Mouse (Mus musculus) limb, embryonic 10.5 days (tissue): ENCODE measurements around the gene Ndufa13. TPM values are rescaled to one million over a fixed set of nuclear protein-coding genes. Genes with fewer than 3 reads are reported as not detected.

Source experiments
- DNase-seq: peaks from one replicate; pipeline ENCODE4 v3.0.0-alpha.2; 2017; ENCODE audit warnings: low spot score
- H3K27ac ChIP-seq: fragments of 300-500 bp; sonication (generic); 2 replicates; pipeline ENCODE4 v1.5.1; 2016; ENCODE audit warnings: mild to moderate bottlenecking
- H3K27me3 ChIP-seq: fragments of 300-500 bp; sonication (generic); 2 replicates; pipeline ENCODE4 v1.6.1; 2016; ENCODE audit warnings: low read depth, mild to moderate bottlenecking; ENCODE audit not compliant: poor library complexity, severe bottlenecking
- H3K36me3 ChIP-seq: fragments of 300-500 bp; sonication (generic); 2 replicates; pipeline ENCODE4 v1.6.1; 2016; ENCODE audit warnings: mild to moderate bottlenecking, moderate library complexity
- H3K4me1 ChIP-seq: fragments of 300-500 bp; sonication (generic); 2 replicates; pipeline ENCODE4 v1.6.1; 2016
- H3K4me3 ChIP-seq: fragments of 300-500 bp; sonication (generic); 2 replicates; pipeline ENCODE4 v1.5.1; 2016; ENCODE audit warnings: mild to moderate bottlenecking, moderate library complexity
- H3K9me3 ChIP-seq: fragments of 300-500 bp; sonication (generic); replicated peaks from 2 replicates; pipeline ENCODE4 v1.6.1; 2016; ENCODE audit warnings: mild to moderate bottlenecking
- WGBS: fragments of 180-500 bp; shearing (Covaris S2); methylation state at CpG from one replicate; pipeline ENCODE4 v1.1.7; 2016; 5-methylcytosine and 5-hydroxymethylcytosine counted together
- polyA plus RNA-seq: library from polyadenylated mRNA; unstranded; fragments of >200 nt; fragmentation: Nextera tagmentation; extraction: Ambion mirVana; gene quantifications from 2 replicates; pipeline ENCODE4 v1.2.1, GENCODE M21; 2016

The Ndufa13 gene
- polyA plus RNA-seq, 1 experiment from 2014 or later = 165 TPM

DNA sequence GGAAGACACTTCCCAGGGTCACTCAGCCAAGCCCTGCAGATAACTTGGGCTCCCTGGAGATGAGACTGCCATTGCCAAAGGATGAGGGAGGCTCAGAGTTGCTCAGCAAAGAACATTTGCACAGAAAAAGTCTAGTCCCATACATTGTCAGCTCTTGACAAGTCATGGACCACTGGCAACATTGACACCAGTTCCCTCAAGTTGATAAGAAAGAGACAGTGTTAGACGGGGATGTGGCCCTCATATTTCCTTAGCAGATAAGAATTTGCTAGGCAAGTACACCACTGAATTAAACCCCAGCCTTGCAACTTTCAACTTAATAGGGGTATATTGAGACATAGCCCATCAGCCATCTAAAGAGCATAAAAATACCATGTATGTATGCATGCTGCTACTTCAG is 21.6 kb upstream of the Ndufa13 start:
- WGBS = 76% methylated on average over 1 of the region's 1 CpGs
- Histone ChIP-seq H3K36me3 (peaks cover 58% of the 10 kb centered on the region), H3K4me1 (peaks cover 23% of the 10 kb centered on the region), H3K9me3 (no peaks in the 10 kb centered on the region), H3K27me3 (no peaks in the 10 kb centered on the region), H3K4me3 (no peak overlapping the region), H3K27ac (no peak overlapping the region)
- no peak for DNase-seq

DNA sequence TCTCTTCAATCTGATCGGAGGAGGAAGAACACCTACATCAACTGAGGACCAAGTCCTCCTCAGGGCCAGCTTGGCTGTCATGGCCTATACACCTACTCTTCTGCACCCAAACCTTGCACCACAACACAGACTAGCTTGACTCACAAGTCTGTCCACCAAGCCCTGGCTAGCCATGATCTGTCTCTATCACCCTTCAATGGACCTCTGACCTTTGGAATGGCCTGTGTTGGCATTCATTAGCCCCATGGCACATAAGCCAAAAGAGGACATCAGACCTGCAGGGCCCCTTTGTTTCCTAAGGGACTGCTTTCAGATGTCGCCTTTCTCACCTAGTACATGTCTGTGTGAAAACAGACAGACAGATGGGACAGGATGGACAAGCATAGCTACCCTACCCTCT is 18.8 kb upstream of the Ndufa13 start:
- 96% methylated on average over 2 of the region's 2 CpGs for WGBS
- Histone ChIP-seq H3K27ac (peak overlapping the region; percentile 79), H3K4me3 (no peak overlapping the region), H3K4me1 (peaks cover 23% of the 10 kb centered on the region), H3K27me3 (no peaks in the 10 kb centered on the region), H3K9me3 (no peaks in the 10 kb centered on the region), H3K36me3 (peaks cover 53% of the 10 kb centered on the region)
- DNase-seq = no peak

DNA sequence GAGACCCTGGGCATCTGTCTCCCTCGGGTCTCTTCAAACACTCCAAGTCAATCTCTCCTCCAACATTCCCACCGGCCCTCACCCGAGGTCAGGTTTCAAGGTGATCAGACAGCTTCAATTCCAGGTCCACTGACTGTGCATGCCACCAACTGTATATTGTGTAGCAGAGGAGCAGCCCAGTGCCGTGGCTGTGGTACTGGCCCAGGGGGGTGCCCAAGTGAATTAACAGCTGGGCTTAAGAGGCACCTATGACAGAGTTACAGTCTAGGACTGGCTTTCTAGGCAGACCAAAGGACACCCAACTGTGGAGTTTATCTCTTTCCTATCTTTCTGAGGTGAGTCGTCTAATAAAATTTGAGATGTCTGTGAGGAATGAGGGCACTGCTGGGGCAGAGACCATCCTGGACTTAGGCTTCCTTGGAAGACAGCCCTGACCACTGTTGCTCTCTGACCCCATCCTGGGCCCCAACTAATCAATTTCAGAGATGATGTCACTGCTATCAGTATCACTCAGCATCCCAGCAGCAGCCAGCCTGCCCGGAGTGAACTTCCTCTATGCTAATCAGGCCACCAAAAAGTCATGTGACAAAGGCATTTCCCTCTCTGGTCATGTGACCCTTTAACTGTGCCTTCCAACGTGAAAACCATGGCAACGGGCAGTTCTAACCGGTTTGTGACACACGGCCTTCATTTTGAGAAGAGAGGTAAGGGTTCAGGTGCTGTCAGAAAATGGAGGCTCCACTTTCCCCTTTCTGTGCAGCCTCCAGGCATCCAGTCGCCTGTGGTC is 17.7 kb upstream of the Ndufa13 start:
- Histone ChIP-seq H3K27me3 (no peaks in the 10 kb centered on the region), H3K36me3 (peaks cover 55% of the 10 kb centered on the region), H3K9me3 (no peaks in the 10 kb centered on the region), H3K4me3 (no peak overlapping the region; the same call in 1 of the 2 replicates), H3K27ac (peak overlapping the region; percentile 79), H3K4me1 (peaks cover 23% of the 10 kb centered on the region)
- peak; percentile 74 for DNase-seq
- 52% methylated on average over 11 of the region's 11 CpGs for WGBS

DNA sequence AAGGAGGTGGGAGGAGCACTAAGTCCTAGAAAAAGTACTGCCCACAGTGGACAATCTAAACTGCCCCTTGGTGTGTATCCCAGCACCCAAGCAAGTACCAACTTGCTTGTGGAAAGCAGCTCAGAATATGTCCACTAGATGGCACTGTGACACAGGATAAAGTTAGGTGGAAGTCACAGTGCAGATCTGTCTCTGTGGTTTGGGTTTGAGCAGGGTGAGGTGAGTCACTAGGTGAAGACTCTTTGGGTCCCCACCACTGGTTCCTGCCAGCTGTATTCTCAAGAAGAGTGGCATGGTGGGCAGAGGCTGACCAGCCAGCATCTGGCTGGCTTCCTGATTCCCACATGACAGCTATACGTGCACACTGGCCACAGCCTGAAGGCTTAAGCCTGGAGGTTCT is 16.7 kb upstream of the Ndufa13 start:
- Histone ChIP-seq H3K36me3 (peaks cover 62% of the 10 kb centered on the region), H3K27ac (no peak overlapping the region), H3K4me3 (no peak overlapping the region), H3K27me3 (no peaks in the 10 kb centered on the region), H3K9me3 (no peaks in the 10 kb centered on the region), H3K4me1 (peaks cover 23% of the 10 kb centered on the region)
- 72% methylated on average over 1 of the region's 1 CpGs for WGBS
- DNase-seq = peak; percentile 75

DNA sequence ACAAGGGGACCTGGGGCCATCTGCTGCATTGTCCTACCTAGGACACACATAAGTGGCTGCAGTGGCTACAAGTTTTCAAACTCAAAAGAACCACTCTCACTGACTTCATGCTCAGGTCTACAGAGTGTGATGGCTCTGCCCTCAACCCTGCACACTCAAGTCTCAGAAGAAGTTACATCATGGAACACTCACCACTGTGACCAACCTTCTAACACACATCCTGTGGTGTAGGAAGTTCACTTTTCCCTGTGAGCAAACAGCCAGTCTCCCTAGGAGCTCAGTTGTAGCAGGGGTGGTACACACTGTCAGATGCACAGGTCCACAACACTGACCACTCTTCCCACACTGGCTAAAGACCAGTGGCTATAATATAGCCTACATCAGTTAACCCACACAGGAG is 16.1 kb upstream of the Ndufa13 start:
- H3K27me3 ChIP-seq = no peaks in the 10 kb centered on the region
- DNase-seq = no peak
- H3K36me3 ChIP-seq = peaks cover 62% of the 10 kb centered on the region
- no peak overlapping the region for H3K4me3 ChIP-seq
- H3K9me3 ChIP-seq = no peaks in the 10 kb centered on the region
- H3K27ac ChIP-seq = no peak overlapping the region
- H3K4me1 ChIP-seq = peaks cover 23% of the 10 kb centered on the region

DNA sequence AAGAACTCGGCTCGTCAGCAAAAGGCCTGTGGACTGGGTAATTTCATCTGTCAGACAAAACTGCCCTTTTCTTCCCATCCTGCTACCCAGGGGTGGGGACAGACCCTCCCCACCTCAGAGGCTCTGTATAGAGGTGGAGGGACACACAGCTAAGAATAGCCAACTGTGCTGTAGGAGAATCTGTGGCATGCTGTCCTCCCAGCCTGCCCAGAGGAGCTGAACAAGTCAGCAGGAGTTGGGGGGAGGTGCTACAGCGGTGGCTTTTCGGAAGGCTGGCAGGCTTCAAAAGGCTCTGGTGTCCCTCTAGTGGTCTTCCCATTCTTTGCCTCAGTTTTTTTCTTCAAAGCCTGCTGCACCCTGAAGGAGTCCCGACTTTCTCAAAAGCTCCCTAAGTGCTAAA is 13.4 kb upstream of the Ndufa13 start:
- no peak overlapping the region for H3K27ac ChIP-seq
- peaks cover 75% of the 10 kb centered on the region for H3K36me3 ChIP-seq
- no peak for DNase-seq
- H3K4me3 ChIP-seq = no peak overlapping the region
- no peaks in the 10 kb centered on the region for H3K27me3 ChIP-seq
- peaks cover 10% of the 10 kb centered on the region for H3K4me1 ChIP-seq
- 70% methylated on average over 5 of the region's 5 CpGs for WGBS
- H3K9me3 ChIP-seq = no peaks in the 10 kb centered on the region

DNA sequence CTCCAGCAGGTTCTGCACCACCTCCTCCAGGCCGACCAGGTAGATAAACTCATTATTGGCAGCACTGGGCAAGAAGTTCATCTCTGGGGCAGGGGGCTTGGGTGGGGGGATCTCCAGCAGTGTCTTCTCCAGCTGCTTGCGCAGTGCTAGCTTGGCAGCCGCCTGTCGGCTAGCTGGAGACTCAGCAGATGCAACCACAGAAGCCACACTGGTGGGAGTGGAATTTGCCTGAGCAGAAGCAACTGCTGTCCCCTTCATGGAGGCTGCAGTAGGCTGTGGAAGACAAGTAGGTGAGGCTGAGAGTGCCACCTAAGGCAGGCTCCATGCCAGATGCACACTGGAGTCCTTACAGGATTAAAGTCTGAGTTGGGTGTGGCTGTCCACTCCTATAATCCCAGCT is 12.2 kb upstream of the Ndufa13 start:
- Histone ChIP-seq H3K4me1 (no peaks in the 10 kb centered on the region), H3K36me3 (peaks cover 87% of the 10 kb centered on the region), H3K27ac (no peak overlapping the region), H3K27me3 (no peaks in the 10 kb centered on the region), H3K9me3 (no peaks in the 10 kb centered on the region), H3K4me3 (no peak overlapping the region)
- DNase-seq = no peak
- 91% methylated on average over 4 of the region's 4 CpGs for WGBS

DNA sequence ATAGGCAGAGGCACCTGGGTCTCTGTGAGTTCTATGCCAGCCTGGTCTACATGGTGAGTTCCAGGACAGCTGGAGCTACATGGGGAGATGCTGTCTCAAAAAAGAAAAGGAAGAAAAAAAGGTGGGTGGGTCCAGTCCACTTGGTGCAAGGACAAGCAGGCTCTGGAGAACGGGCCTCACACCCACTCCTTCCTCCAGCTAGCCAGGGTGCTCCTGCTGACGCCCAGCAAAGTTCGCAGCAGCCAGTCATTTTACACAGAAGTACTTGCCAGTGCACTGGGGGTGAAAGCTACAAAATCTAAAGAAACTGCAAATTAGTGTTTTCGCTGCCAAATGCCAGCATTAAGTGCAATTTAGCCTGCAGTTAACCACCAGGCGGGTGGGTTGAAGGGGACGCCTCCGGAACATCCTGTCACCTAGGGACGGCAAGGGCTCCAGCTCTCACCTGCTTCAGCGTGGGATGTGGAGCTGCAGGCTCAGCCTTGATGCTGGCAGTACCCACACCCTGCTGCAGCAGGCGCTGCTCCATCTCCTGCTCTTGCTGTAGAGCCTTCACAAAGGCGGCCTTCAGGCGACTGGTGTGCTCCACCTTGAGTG is 10.2 kb upstream of the Ndufa13 start:
- Histone ChIP-seq H3K27me3 (no peaks in the 10 kb centered on the region), H3K27ac (no peak overlapping the region), H3K4me3 (no peak overlapping the region), H3K4me1 (no peaks in the 10 kb centered on the region), H3K36me3 (peaks cover 100% of the 10 kb centered on the region), H3K9me3 (no peaks in the 10 kb centered on the region)
- 90% methylated on average over 12 of the region's 12 CpGs for WGBS
- no peak for DNase-seq

DNA sequence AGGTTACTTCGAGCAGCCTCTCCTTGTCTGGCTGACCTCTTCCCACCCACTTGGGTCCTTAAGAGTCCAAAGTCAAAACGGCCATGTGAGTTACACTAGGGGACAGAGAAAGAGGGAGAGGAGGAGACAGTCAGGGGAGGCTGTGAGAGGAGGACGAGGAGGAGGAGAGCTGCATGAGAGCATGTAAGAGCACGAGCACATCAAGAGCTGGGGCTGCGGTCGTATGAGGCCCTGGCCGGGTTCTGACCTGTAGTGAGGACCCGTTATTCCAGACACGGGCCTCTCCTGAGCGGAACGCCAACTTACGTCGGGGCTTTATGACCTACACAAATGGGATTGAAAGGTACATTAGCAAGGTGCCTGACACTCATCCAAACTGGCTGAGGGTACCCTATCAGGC is 9.6 kb upstream of the Ndufa13 start:
- no peak for DNase-seq
- 89% methylated on average over 13 of the region's 13 CpGs for WGBS
- H3K4me3 ChIP-seq = no peak overlapping the region
- no peak overlapping the region for H3K27ac ChIP-seq
- no peaks in the 10 kb centered on the region for H3K9me3 ChIP-seq
- H3K4me1 ChIP-seq = no peaks in the 10 kb centered on the region
- H3K36me3 ChIP-seq = peaks cover 100% of the 10 kb centered on the region
- no peaks in the 10 kb centered on the region for H3K27me3 ChIP-seq

DNA sequence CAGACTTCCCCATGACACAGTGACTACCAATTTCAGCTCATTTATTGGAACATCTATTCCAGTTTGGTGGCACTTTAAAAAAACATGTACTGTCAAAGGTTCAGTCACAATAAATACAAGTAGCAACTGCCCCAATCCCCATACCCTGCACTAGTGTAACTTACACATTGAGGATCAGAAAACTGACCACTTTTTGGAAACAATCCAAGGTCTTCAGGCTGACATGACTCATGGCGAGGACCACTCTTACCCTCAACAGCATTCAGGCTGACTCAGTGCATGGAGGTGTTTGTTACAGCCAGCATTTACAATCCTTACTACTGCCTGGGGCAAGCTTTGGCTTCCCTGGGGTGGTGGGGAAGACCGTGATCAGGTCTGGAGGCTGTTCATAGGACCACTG is 4.7 kb upstream of the Ndufa13 start:
- no peaks in the 10 kb centered on the region for H3K9me3 ChIP-seq
- H3K27ac ChIP-seq = no peak overlapping the region
- H3K4me3 ChIP-seq = no peak overlapping the region
- peaks cover 61% of the 10 kb centered on the region for H3K36me3 ChIP-seq
- no peaks in the 10 kb centered on the region for H3K27me3 ChIP-seq
- peaks cover 23% of the 10 kb centered on the region for H3K4me1 ChIP-seq
- no peak for DNase-seq
- 91% methylated on average over 2 of the region's 2 CpGs for WGBS

DNA sequence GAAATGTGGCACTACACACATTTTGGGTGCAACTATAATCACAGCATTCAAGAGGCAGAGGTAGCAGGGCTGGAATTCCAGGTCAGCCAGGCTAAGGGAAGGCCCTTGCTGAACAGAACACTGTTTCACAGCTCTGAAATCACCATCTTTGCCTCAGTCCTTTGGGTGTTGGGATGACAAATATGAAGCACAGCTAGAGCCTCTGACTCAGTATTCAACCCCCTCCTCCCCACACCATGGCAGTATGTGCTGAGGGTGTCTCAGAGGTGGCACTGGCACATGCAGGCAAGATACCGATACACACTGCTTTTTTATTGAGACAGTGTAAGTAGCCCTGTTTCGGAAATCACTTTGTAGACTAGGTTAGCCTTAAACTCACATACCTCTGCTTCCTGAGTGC is 3.9 kb upstream of the Ndufa13 start:
- no peak for DNase-seq
- Histone ChIP-seq H3K27ac (no peak overlapping the region), H3K27me3 (no peaks in the 10 kb centered on the region), H3K9me3 (no peaks in the 10 kb centered on the region), H3K4me3 (no peak overlapping the region), H3K4me1 (peaks cover 28% of the 10 kb centered on the region), H3K36me3 (peaks cover 52% of the 10 kb centered on the region)
- 91% methylated on average over 2 of the region's 2 CpGs for WGBS

DNA sequence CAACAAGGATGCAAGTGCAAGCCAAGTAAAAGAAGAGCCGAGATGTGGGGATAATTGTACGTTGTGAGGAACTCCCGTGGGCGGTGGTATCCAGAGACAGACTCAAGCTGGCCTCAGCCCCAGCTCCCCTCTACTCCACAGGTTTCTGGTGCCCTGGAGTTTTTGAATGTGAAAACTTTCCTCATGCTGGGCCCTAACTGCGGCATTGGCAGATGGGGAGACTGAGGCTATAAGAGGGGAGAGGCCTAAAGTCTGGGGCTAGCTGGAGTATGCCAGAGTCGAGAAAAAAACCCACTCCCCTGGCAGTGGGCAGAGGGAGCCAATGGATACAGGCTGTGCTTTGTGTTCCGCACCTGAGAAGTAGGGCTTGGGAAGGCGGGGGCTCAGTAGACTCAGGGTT is 1.7 kb upstream of the Ndufa13 start:
- H3K4me1 ChIP-seq = peaks cover 39% of the 10 kb centered on the region
- no peaks in the 10 kb centered on the region for H3K9me3 ChIP-seq
- 83% methylated on average over 8 of the region's 8 CpGs for WGBS
- H3K4me3 ChIP-seq = peak overlapping the region; percentile 79
- DNase-seq = no peak
- H3K36me3 ChIP-seq = peaks cover 41% of the 10 kb centered on the region
- no peak overlapping the region for H3K27ac ChIP-seq
- H3K27me3 ChIP-seq = no peaks in the 10 kb centered on the region

DNA sequence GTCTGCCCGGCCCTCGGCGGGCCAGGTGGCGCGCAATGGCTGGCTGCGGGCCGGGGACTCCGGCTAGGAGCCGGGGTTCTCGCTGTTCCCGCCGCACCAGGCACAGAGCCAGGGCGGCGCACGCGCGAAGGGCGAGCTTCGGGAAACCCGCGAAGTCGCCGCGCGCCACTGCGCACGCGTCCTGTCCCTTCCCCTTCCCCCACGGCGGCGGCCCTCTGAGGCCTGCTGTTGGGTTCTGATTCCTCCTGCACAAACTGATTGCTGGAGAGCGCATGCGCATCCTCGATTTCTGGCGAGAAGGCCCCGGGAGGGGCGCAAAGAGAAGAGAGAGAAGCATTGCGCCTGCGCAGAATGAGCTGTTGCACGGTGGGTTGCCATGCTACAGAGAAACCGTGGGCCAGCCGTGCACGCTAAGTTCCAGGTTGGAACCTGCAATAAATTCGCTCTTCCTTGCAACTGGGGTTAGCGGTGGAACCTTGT is 745 bp upstream of the Ndufa13 start:
- Histone ChIP-seq H3K27me3 (no peaks in the 10 kb centered on the region), H3K4me1 (peaks cover 39% of the 10 kb centered on the region), H3K4me3 (peak overlapping the region; percentile 79), H3K9me3 (no peaks in the 10 kb centered on the region), H3K27ac (peak overlapping the region; percentile 95), H3K36me3 (peaks cover 41% of the 10 kb centered on the region)
- peak; percentile 100 for DNase-seq
- under 1% methylated on average over 45 of the region's 45 CpGs for WGBS
